Mouse (Mus musculus): ENCODE measurements around the gene Cep68.
"Not testable (repeated sequence)": the region's sequence is repeated elsewhere in the genome, so short reads cannot be mapped to it uniquely, and the experiment has no call there.

Cep68 gene

DNA sequence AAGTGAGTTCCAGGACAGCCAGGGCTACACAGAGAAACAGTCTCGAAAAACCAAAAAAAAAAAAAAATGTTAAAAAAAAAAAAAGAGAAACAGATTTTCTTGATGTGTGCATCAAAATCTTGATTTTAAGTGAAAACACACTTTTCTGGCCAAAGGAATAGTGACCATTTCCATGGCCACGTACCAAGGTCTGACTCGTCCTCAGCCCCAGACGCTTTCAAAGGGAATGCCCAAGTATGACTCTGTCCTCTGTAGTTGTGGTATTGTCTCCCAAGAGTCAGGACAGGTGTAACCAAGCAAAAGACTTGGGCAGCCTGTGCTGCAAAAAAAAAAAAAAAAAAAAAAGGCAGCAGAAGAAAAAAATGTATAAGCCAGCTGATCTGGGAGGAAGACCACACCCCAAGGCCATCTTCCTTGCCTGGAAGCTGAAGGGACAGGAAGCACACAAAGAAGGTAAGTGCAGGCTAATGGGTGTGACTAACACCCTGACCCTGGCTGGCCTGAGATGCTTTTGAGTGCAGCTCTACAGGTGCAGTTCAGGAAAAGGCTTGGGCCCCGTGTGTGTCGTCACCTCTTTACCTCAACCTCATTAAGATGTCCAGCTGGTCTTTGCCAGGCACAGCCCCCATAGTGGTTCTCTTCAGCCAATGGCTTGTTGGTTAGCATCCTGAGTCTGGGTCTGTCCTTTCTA is 6.7 kb downstream of the Cep68 start:
- DNase-seq (ENCODE audit: low read depth), result no peak

- DNase-seq (ENCODE audit: low read depth), result no peak
Observed at GRCm38 (mm10) chr11:20241311-20241710, 7.9 kb downstream of the Cep68 start.

DNA sequence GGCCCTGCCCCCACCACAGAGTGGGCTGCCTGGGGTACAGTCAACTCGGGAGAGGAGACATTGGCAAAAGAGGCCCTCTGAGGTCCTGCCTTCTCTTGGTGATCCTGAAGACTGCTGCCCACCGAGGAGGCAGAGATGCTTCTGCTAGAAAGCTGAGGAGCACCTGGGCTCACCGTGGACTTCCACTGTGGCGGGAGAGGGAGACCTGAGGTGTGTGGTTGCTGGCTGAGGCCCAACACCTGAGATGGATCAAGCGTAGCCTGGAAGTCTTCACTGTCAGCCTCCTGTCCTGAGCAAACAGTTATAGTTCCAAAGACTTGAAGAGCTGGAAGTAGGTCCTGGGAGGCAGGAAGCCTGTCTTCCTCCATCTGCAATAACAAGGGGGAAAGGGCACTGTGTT is 8.9 kb downstream of the Cep68 start:
- DNase-seq (ENCODE audit: low read depth), result no peak

- DNase-seq (ENCODE audit: low read depth), result no peak
Observed at GRCm38 (mm10) chr11:20239279-20239861, 9.9 kb downstream of the Cep68 start.

DNA sequence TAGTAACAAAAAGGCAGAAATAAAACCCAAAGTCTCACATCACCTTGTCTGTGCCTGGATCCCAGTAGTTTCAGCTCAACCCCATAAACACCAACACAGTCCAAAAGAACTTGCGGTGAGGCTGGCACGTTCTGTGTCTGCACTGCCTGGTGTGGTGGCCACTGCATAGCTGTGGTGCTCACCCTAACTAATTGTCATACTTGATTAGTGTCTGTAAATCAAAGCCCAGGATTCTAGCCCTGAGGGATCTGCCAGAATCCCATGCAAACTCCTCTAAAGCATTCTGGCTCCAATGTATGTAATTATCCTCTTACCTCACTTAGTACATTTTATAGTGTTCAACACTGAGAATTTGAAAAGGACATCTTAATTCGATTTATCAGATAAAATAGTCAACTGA is 11.3 kb downstream of the Cep68 start:
- DNase-seq (ENCODE audit: low read depth), result no peak

DNA sequence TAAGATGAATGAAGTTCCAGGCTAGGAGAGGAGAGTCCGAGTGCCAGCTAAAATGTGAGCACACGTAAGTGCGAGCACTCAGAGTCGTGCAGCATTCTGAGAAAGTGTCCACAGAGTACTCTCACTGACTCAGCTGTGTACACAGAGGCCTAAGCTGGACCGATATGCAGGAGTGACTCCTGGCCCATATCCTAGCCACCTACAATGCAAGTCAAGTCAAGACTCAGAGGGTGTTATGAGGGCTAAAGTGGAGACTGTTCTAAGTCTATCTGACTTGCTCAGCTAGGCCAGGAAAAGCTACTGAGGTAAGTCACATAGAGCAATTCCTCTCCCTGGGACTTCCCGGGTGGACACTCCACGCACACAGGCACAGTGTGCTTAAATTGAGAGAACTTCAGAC is 12.2 kb downstream of the Cep68 start:
- no peak for DNase-seq (ENCODE audit: low read depth)

GRCm38 (mm10) chr11:20234233-20234632 is 15.0 kb downstream of the Cep68 start:
- no peak for DNase-seq (ENCODE audit: low read depth)

DNA sequence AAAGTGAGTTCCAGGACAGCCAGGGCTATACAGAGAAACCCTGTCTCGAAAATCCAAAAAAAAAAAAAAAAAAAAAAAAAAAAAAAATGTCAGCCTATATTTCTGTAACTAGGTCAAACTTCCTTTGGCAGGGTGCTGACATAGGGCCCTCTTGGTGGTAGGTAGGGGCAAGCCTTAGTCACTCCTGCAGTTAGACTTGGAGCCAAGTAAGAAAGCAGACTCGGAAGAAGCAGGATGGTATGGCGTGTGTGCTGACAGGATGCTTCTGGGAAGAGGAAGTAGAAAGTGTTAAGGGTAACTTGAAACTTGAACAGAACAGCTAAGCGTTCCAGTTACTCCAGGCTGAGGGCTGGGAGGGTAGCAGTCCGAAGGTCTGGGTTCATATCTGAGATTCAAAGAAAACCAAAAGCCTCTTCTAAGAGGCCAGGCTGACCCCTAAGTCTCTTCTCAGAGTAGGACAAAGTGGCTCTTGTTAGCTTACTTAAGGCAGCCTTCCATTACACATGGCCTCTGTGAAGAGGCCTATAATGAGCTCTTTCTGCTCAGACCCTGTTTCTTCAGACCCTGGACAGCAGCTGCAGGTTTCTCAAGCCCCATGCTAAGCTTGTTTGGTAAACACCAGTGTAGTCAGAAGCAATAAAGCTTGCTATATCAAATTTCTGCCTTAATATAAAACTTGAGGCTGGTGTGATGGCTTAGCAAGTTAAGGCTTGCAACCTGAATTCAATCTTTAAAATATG is 17.0 kb downstream of the Cep68 start:
- DNase-seq (ENCODE audit: low read depth), result no peak

DNA sequence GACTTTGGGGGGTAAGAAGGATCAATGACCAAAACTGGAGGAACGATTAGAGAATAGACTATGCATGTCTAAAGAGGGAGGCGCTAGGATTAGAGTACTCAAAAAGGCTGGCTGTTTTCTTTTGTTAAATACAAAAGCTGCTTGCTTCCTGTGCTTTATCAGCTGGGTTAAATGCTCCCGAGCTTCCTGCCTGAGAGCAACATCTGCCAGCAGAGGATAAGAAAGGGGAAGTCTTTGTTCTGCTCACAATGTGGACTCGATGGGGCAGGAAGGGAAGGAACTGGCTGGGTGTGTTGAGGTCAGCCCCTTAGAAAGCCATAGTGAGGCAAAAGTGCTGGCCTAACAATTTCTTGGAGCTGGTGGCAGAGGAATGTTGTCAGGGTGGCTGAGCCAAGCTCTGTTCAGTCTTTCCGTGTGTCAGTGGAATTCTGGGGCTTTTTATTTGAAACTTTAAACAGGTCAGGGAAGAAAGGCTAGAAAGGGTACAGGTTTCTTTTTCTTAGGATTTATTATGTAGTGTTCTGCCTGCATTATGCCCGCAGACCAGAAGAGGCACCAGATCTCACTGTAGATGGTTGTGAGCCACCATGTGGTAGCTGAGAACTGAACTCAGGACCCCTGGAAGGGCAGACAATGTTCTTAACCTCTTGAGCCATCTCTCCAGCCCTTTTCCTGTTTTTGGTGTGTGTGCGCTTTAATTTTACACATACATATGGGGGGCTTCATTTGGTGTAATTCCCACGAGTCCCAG is 17.9 kb downstream of the Cep68 start:
- DNase-seq (ENCODE audit: low read depth), result no peak

DNA sequence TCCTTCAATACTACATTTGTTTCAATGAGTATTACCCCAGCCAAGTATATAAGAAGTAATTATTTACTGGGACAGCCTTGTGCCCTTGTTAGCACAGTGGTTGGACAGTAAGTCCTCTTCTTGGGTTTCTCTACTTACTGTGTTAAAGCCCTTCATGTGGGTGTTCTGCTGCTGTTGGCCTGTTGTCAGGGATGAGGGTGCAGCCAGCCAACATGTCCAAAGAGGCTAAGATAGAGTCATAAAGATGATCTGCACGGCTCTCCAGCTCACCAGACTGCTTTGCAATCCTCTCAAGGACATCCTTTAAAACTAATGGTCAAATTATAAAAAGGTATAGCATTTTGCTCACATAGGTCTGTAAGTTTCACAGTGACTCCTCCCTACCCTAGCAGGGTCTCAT is 18.9 kb downstream of the Cep68 start:
- no peak for DNase-seq (ENCODE audit: low read depth)

DNA sequence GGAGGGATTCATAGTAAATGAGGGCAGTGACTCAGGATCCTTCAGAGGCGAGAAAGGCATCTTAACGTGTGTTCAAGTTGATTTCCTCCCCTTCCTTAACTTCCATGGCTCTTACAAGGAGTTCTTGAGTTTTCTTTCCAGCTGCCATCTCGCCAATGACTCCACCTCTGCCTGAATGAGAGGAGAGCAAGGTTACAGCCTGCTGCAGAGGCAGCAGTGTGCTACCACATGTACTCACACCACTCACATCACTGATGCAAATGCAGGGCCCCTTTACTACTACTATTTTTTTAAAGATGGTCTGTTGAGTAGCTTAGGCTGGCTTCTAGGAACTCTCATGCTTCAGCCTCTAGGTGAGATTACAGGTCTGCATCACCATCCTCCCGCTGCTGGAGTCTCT is 19.9 kb downstream of the Cep68 start:
- no peak for DNase-seq (ENCODE audit: low read depth)

DNA sequence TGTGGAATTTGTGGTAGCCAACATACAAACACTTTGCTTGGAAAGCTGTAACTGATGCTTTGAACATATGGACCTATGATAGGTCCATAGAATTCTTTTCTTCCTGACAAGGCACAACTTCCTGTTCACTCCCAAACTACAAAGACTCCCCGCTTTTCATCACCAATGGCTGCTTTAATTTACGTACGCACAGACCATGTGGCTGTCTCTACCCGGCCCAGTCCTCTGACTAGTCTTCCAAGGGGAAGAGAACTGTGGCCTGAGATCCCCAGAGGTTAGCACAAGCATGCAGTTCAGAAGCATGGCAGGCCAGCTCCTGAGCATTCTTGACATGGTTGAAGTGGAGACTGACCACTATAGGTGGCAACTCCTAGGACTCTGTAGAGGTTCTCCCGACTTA is 20.6 kb downstream of the Cep68 start:
- no peak for DNase-seq (ENCODE audit: low read depth)

GRCm38 (mm10) chr11:20225938-20226337 is 23.3 kb downstream of the Cep68 start:
- no peak for DNase-seq (ENCODE audit: low read depth)

DNA sequence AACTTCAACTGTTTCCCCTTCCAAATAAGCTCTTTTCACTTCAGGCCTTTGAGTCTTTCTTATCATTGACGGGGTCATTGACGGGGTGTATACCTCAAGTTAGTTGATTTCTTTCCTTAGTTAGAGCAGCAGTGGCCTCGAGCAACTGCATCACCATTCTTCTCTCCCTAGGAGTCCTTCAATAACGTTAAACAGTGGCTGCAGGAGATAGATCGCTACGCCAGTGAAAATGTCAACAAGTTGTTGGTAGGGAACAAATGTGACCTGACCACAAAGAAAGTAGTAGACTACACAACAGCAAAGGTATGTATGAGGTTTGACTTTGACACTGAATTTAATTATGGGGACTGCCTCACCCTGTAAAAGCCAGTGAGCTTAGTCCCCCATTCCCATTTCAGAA is 25.0 kb downstream of the Cep68 start:
- DNase-seq (ENCODE audit: low read depth), result no peak

DNA sequence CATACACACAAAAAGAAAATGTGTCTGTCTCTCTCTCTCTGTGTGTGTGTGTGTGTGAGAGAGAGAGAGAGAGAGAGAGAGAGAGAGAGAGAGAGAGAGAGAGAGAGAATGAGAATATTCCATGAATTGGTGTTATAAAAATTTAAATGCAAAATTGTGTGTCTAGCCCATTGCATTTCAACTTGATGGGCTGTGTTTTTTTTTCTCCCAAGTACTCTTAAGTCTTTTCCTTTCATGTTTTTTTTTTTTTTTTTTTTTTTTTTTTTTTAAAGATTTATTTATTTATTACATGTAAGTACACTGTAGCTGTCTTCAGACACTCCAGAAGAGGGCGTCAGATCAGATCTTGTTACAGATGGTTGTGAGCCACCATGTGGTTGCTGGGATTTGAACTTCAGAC is 27.6 kb downstream of the Cep68 start:
- DNase-seq (ENCODE audit: low read depth), result not testable (repeated sequence)

GRCm38 (mm10) chr11:20217227-20217626 is 32.0 kb downstream of the Cep68 start:
- DNase-seq (ENCODE audit: low read depth), result no peak

GRCm38 (mm10) chr11:20216415-20216814 is 32.8 kb downstream of the Cep68 start:
- no peak for DNase-seq (ENCODE audit: low read depth)

- no peak for DNase-seq (ENCODE audit: low read depth)
Observed at GRCm38 (mm10) chr11:20214779-20215178, 34.5 kb downstream of the Cep68 start.

GRCm38 (mm10) chr11:20211838-20212237 is 37.4 kb downstream of the Cep68 start:
- no peak for DNase-seq (ENCODE audit: low read depth)

GRCm38 (mm10) chr11:20207589-20207988 is 41.6 kb downstream of the Cep68 start:
- DNase-seq (ENCODE audit: low read depth), result no peak

- no peak for DNase-seq (ENCODE audit: low read depth)
Observed at GRCm38 (mm10) chr11:20206626-20207223, 42.5 kb downstream of the Cep68 start.

DNA sequence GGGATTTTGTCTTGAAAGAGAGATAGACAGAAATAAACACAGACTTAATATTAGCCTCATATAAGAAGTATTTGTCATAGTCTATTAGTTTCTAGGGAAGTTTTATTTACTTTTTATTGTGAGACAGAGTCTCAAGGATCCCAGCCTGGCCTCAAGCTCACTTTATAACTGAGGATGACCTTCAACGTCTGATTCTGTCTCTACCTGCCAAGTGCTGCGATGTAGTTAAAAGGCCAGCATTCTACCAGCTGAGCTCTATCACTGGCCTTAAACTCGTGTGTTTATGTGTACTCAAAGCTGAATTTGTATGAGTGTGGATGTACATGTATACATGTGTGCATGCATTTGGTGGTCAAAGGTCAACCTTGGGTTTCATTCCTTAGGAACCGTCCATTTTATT is 43.7 kb downstream of the Cep68 start:
- no peak for DNase-seq (ENCODE audit: low read depth)

All from fibroblast of lung, adult 2 months (primary cell).